Mouse (Mus musculus) embryonic fibroblast, embryonic 13.5 days (primary cell): ENCODE data around the gene Trip13.

Experiments
- CTCF ChIP-seq: IDR thresholded peaks from 2 replicates; pipeline ENCODE4 v1.5.1; 2011; ENCODE audit warnings: mild to moderate bottlenecking, control low read depth, low read length, moderate library complexity, borderline replicate concordance; ENCODE audit not compliant: insufficient read depth
- POLR2A ChIP-seq: IDR thresholded peaks from 2 replicates; pipeline ENCODE4 v1.6.1; 2011; ENCODE audit warnings: low read depth, mild to moderate bottlenecking, control low read depth, low read length, moderate library complexity

DNA sequence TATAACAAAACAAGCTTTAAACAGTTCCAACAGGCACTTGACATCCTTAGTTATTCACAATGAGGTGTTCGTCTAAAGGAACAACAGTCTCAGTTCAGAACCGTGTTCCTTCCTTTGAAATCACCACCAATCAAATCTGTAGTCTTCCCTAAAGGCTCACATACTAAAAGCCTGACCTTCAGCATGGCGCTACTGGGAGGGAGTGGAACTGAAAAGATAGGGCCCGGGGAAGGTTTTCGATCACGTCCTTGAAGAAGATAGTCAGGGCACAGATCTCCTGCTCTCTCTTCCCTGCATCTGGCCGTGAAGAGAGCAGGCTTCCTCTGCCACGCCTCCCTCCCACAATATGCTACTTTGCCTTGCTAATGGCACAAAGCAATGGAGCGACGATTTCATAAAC is 5.4 kb downstream of the Trip13 start:
- no peak for TF ChIP-seq CTCF
- TF ChIP-seq POLR2A = no peak
